Mouse (Mus musculus) macrophage (primary cell): ENCODE results near the gene Chst1. TPM values are rescaled to one million over a fixed set of nuclear protein-coding genes. Genes with fewer than 3 reads are reported as not detected.

Source experiments
- H3K27ac ChIP-seq: fragments of 350-480 bp; formaldehyde crosslinking; 2 replicates; pipeline ENCODE4 v1.9.0; 2021
- H3K36me3 ChIP-seq: fragments of 350-480 bp; formaldehyde crosslinking; 2 replicates; pipeline ENCODE4 v1.9.0; 2021; ENCODE audit errors: inconsistent target
- H3K4me3 ChIP-seq: fragments of 350-480 bp; formaldehyde crosslinking; 2 replicates; pipeline ENCODE4 v1.9.0; 2021; ENCODE audit errors: inconsistent target
- H3K79me2 ChIP-seq: fragments of 350-480 bp; formaldehyde crosslinking; 2 replicates; pipeline ENCODE4 v1.9.0; 2021; ENCODE audit errors: inconsistent target
- WGBS: methylation state at CpG from one replicate; pipeline ENCODE4 v1.1.7; 2026; ENCODE audit warnings: inconsistent platforms; ENCODE audit not compliant: missing documents; 5-methylcytosine and 5-hydroxymethylcytosine counted together
- polyA plus RNA-seq: library from polyadenylated mRNA; stranded (reverse); fragments of 250-400 nt; gene quantifications from 3 replicates; pipeline ENCODE4 v1.2.4, GENCODE M21; 2018; ENCODE audit warnings: inconsistent platforms
- total RNA-seq, 78 experiments: library from RNA; depleted of rRNA; stranded (reverse); fragments of 250-400 nt; gene quantifications; 1 replicate in 9 of 78; 2 replicates in 24 of 78; 3 replicates in 43 of 78; 4 replicates in 2 of 78; pipeline ENCODE4 v1.2.4; 2018; ENCODE audit warnings: inconsistent platforms in 56 of 78

Gene Chst1
- under 1 TPM in 5 of 26 experiments, not detected in 21; 0.22 to 0.50 (median 0.33) TPM for total RNA-seq (2018; cell fraction: chromatin; rRNA removed)
- under 1 TPM in 13 of 26 experiments, not detected in 13; 0.05 to 0.17 (median 0.07) TPM for total RNA-seq (2018; cell fraction: cytosol; rRNA removed)
- total RNA-seq (2018; cell fraction: nucleus; rRNA removed): under 1 TPM in 11 of 26 experiments, not detected in 15; 0.18 to 0.72 (median 0.30) TPM
- not detected in 3 replicates for polyA plus RNA-seq

DNA sequence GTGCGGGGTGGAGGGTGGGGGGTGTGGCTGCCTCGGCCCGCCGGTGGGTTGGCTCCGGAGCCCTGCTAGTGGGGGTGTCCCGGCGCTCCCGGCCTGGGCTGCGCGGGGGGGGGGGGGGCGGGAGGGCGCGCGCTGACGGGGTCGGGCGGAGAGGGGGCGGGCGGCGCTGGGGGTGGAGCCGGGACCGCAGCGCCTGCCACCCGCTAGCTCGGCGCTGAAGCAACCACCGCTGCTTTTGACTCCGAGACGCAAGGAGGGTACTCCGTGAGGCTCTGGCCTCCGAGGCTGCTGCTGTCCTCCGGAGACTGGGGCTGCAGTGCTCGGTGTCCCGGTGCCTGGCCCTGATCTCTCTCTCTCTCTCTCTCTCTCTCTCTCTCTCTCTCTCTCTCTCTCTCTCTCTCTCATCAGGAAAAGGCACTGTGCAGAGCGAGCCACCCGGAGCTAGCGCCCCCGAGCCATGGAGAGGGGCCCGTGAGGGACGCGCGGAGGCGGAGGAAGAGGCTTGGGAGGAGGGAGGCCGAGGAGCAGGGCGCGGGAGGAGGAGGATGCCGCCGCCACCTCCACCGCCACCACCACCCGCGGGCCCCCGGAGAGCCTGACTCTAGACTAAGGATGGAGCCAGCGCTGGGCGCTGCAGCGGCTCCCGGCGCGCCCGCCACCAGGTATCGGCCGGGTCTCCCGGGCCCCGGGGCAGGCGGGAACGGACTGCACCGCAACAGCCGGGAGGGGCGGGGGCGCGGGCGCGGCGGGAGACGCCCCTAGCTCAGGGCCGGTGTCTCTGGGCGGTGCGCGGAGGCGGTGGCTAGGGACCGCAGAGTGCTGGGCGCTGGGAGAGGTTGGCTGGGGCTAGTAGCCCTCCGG lies at the start of gene Chst1:
TSS of gene Chst1 (plus strand) at position 221 of the 861 bp plus-strand sequence.
- Histone ChIP-seq H3K36me3 (no peaks in the 10 kb centered on the region), H3K27ac (no peak within 1 kb of the TSS), H3K4me3 (no peak within 1 kb of the TSS), H3K79me2 (no peaks in the 10 kb centered on the region)
- under 1% methylated on average over 52 of the region's 82 CpGs for WGBS

- WGBS: 35% methylated on average over 2 of the region's 2 CpGs
- Histone ChIP-seq H3K27ac (no peak overlapping the region), H3K36me3 (no peaks in the 10 kb centered on the region), H3K79me2 (no peaks in the 10 kb centered on the region), H3K4me3 (no peak overlapping the region)
These were observed 49.5 kb upstream of the Chst1 start for GRCm38 (mm10) chr2:92550051-92550450.

- Histone ChIP-seq H3K79me2 (no peaks in the 10 kb centered on the region), H3K27ac (no peak overlapping the region), H3K36me3 (no peaks in the 10 kb centered on the region), H3K4me3 (no peak overlapping the region)
These were observed 45.0 kb upstream of the Chst1 start for GRCm38 (mm10) chr2:92554536-92554935.

- 11% methylated on average over 4 of the region's 4 CpGs for WGBS
- H3K36me3 ChIP-seq: no peaks in the 10 kb centered on the region
These were observed 36.6 kb upstream of the Chst1 start for GRCm38 (mm10) chr2:92562930-92563329.

DNA sequence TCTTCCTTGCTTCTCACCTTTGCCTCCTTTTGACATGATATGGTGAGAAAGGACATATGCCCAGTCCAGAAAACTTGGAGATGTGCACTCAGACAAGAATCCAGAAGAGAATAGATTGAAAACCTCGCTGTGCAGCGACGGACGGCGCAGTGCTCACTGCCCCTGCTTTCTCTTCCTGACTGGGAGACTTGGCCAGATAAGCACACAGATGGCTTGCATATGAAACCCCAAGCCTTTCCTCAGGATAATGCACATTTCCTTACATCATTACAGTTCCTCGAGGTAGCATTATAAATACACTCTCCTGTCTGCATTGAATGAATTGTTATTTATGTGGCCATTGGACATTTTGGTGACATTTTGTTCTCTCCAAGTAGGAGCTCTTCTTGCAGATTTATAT lies 28.9 kb upstream of the Chst1 start:
- no peaks in the 10 kb centered on the region for H3K36me3 ChIP-seq
- no peak overlapping the region for H3K4me3 ChIP-seq
- WGBS: 70% methylated on average over 6 of the region's 6 CpGs
- H3K79me2 ChIP-seq: no peaks in the 10 kb centered on the region
- no peak overlapping the region for H3K27ac ChIP-seq

More at GRCm38 (mm10) chr2:92562930-92563329, 36.6 kb upstream of the Chst1 start:
- H3K27ac ChIP-seq: no peak overlapping the region
- no peak overlapping the region for H3K4me3 ChIP-seq
- no peaks in the 10 kb centered on the region for H3K79me2 ChIP-seq

- no peak overlapping the region for H3K27ac ChIP-seq
- H3K36me3 ChIP-seq: no peaks in the 10 kb centered on the region
- no peak overlapping the region for H3K4me3 ChIP-seq
- H3K79me2 ChIP-seq: no peaks in the 10 kb centered on the region
- WGBS: 76% methylated on average over 9 of the region's 9 CpGs
These were observed 21.7 kb upstream of the Chst1 start for GRCm38 (mm10) chr2:92577824-92578223.

GRCm38 (mm10) chr2:92581302-92581701 lies 18.2 kb upstream of the Chst1 start:
- H3K79me2 ChIP-seq: no peaks in the 10 kb centered on the region
- H3K4me3 ChIP-seq: no peak overlapping the region
- H3K36me3 ChIP-seq: no peaks in the 10 kb centered on the region
- 93% methylated on average over 7 of the region's 7 CpGs for WGBS
- H3K27ac ChIP-seq: no peak overlapping the region

DNA sequence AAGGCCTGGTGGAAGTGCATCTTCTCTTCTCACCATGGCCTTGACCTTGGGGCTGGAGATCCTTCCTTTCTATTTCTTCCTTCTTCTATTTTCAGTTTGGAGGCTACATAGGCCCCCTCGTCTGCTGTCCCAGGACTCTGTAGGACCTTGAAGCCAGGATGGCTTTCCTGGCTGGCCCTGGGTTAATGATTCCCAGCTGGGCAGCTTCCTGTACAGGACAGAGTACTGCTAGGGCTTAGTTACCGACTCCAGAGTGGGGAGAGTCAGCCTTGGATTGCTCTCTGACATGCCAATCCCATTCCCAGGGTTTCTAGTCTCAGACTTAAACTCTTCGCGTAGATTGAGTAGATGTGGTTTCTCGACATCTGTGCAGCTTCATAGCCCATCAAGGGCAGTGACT lies 16.9 kb upstream of the Chst1 start:
- Histone ChIP-seq H3K36me3 (no peaks in the 10 kb centered on the region), H3K27ac (no peak overlapping the region), H3K79me2 (no peaks in the 10 kb centered on the region), H3K4me3 (no peak overlapping the region)
- WGBS: 86% methylated on average over 5 of the region's 5 CpGs

DNA sequence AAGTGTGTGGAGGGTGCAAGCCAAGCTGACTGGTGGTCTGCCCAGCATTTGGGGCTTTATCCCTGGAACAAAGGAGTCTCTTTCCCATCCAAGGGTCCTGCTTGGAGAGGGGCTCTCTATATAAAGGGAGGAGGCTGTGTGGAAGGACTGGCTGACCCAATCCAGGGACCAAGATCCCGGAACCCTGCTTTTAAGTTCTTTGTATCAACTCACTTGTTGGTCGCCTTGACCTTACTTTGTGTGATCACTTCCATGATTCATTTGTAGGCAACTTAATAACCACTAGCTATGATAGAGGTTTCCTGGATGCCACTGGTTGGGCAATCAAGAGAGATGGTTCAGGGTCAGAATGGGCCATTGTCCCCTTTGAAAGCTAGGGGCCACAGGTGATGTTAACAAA lies 11.7 kb upstream of the Chst1 start:
- no peaks in the 10 kb centered on the region for H3K79me2 ChIP-seq
- WGBS: 95% methylated on average over 2 of the region's 2 CpGs
- H3K36me3 ChIP-seq: no peaks in the 10 kb centered on the region
- H3K4me3 ChIP-seq: no peak overlapping the region
- no peak overlapping the region for H3K27ac ChIP-seq

DNA sequence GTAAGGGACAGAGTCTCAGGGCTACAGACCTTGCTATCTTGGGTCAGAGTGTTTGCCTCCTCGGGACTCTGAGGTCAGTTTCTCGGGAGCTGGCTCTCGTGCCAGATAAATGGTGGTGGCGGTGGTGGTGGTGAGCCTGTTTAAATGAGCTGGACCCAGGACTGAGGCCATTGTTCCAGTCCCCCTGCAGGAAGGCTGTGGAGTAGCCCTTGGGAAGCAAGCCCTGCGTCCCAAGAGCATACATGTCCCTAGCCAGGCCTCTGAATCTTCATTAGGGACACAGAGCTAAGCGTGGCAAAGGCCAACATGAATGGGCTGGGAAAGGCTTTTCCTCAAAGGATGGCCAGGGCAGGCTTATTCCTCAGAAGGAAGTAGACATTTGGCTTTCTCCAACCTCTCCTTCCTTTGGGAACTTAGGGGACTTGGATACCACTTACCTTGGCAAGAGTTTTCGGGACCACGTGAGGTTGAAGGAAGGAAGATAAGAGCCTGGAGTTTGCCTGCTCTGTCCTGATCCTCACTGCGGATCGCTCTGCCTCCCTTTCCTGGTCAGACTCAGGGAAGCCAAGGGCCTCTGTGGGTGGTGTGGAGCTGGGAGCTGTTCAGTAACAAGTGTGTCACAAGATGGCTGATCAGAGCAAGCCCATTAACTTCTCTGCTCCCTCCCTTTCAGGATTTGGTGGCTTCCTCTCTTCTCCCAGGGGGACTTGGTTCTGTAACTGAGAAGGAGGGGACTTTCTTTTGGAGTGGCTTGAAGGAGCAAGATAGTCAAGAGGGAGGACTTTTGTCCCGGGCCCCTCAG lies 4.4 kb upstream of the Chst1 start:
- no peak overlapping the region for H3K27ac ChIP-seq
- H3K79me2 ChIP-seq: no peaks in the 10 kb centered on the region
- no peak overlapping the region for H3K4me3 ChIP-seq
- 92% methylated on average over 11 of the region's 11 CpGs for WGBS
- no peaks in the 10 kb centered on the region for H3K36me3 ChIP-seq

GRCm38 (mm10) chr2:92597291-92597690 lies 2.2 kb upstream of the Chst1 start:
- Histone ChIP-seq H3K79me2 (no peaks in the 10 kb centered on the region), H3K27ac (no peak overlapping the region), H3K4me3 (no peak overlapping the region), H3K36me3 (no peaks in the 10 kb centered on the region)
- 12% methylated on average over 7 of the region's 7 CpGs for WGBS

GRCm38 (mm10) chr2:92598941-92599486 lies 493 bp upstream of the Chst1 start:
- 53% methylated on average over 6 of the region's 11 CpGs for WGBS

GRCm38 (mm10) chr2:92600348-92600670 lies 802 bp downstream of the Chst1 start:
- Histone ChIP-seq H3K27ac (no peak overlapping the region), H3K4me3 (no peak overlapping the region), H3K79me2 (no peaks in the 10 kb centered on the region), H3K36me3 (no peaks in the 10 kb centered on the region)
- 4% methylated on average over 17 of the region's 17 CpGs for WGBS

More at GRCm38 (mm10) chr2:92598941-92599486, 493 bp upstream of the Chst1 start:
- no peak overlapping the region for H3K27ac ChIP-seq
- no peaks in the 10 kb centered on the region for H3K36me3 ChIP-seq
- H3K79me2 ChIP-seq: no peaks in the 10 kb centered on the region
- no peak overlapping the region for H3K4me3 ChIP-seq

GRCm38 (mm10) chr2:92601246-92601645 lies 1.7 kb downstream of the Chst1 start:
- H3K4me3 ChIP-seq: no peak overlapping the region
- no peak overlapping the region for H3K27ac ChIP-seq
- H3K79me2 ChIP-seq: no peaks in the 10 kb centered on the region
- WGBS: 49% methylated on average over 4 of the region's 4 CpGs
- no peaks in the 10 kb centered on the region for H3K36me3 ChIP-seq
